Mouse (Mus musculus) stomach, embryonic 15.5 days (tissue): ENCODE data around the gene Snd1. TPM values are rescaled to one million over a fixed set of nuclear protein-coding genes. Genes with fewer than 3 reads are reported as not detected.

ENCODE experiments used
- ATAC-seq: fragments of 200-750 bp; cut with Nextera tagmentation; 2 replicates; pipeline ENCODE4 v1.8.0; 2017; ENCODE audit warnings: low read depth, moderate number of reproducible peaks, moderate TSS enrichment; ENCODE audit not compliant: insufficient read depth, low FRiP score
- H3K27ac ChIP-seq: fragments of 300-500 bp; sonication (generic); 2 replicates; pipeline ENCODE4 v1.5.1; 2015; ENCODE audit warnings: mild to moderate bottlenecking, inconsistent platforms
- H3K27me3 ChIP-seq: fragments of 300-500 bp; sonication (generic); replicated peaks from 2 replicates; pipeline ENCODE4 v1.6.1; 2015; ENCODE audit warnings: inconsistent platforms
- H3K36me3 ChIP-seq: fragments of 300-500 bp; sonication (generic); 2 replicates; pipeline ENCODE4 v1.6.1; 2015; ENCODE audit warnings: inconsistent platforms
- H3K4me1 ChIP-seq: fragments of 300-500 bp; sonication (generic); 2 replicates; pipeline ENCODE4 v1.6.1; 2015; ENCODE audit warnings: inconsistent platforms
- H3K4me2 ChIP-seq: fragments of 300-500 bp; sonication (generic); 2 replicates; pipeline ENCODE4 v1.6.1; 2015; ENCODE audit warnings: mild to moderate bottlenecking, inconsistent platforms
- H3K4me3 ChIP-seq: fragments of 300-500 bp; sonication (generic); replicated peaks from 2 replicates; pipeline ENCODE4 v1.5.1; 2015; ENCODE audit warnings: inconsistent platforms
- H3K9ac ChIP-seq: fragments of 300-500 bp; sonication (generic); 2 replicates; pipeline ENCODE4 v1.6.1; 2015; ENCODE audit warnings: inconsistent platforms
- H3K9me3 ChIP-seq: fragments of 300-500 bp; sonication (generic); 2 replicates; pipeline ENCODE4 v1.6.1; 2016; ENCODE audit warnings: inconsistent platforms
- WGBS: fragments of 180-500 bp; shearing (Covaris S2); methylation state at CpG from one replicate; pipeline ENCODE4 v1.1.7; 2015; 5-methylcytosine and 5-hydroxymethylcytosine counted together
- polyA plus RNA-seq: library from polyadenylated mRNA; unstranded; fragments of >200 nt; fragmentation: Nextera tagmentation; extraction: Ambion mirVana; gene quantifications from 2 replicates; pipeline ENCODE4 v1.2.1, GENCODE M21; 2015

Gene Snd1
- polyA plus RNA-seq, 1 experiment from 2014 or later = 128 TPM

- Histone ChIP-seq H3K36me3 (peaks cover 23% of the 10 kb centered on the region), H3K27me3 (no peaks in the 10 kb centered on the region), H3K4me3 (no peak overlapping the region), H3K4me1 (no peaks in the 10 kb centered on the region), H3K9ac (no peak overlapping the region), H3K27ac (no peak overlapping the region), H3K4me2 (no peak overlapping the region), H3K9me3 (no peaks in the 10 kb centered on the region)
- 73% methylated on average over 1 of the region's 1 CpGs for WGBS
- ATAC-seq = no peak
Measured at GRCm38 (mm10) chr6:28488204-28488851, 13.4 kb downstream of the Snd1 start.

DNA sequence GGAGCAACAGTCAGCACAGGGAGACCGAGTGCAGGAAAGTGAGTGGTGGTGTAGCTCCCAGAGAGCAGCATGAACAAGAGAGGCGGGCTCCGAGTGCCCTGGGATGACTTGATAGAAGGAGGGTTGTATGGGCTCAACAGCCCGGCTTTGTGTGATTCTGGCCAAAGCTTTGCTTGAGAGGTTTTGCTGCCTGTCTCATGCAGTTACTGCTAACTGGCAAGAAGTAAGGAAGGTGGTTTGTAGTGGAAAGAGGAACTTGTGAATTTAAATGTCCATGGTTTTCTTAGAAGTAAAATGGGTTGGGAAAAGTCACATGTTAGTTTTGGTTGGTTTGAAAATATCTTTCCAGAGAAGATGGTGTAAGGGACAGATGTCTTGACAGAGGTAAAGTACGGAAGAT is 15.7 kb downstream of the Snd1 start:
- no peak overlapping the region for H3K27ac ChIP-seq
- no peak overlapping the region for H3K4me2 ChIP-seq
- no peak for ATAC-seq
- H3K27me3 ChIP-seq = no peaks in the 10 kb centered on the region
- WGBS = 81% methylated on average over 5 of the region's 5 CpGs
- no peak overlapping the region for H3K9ac ChIP-seq
- H3K36me3 ChIP-seq = peaks cover 23% of the 10 kb centered on the region
- H3K4me3 ChIP-seq = no peak overlapping the region
- H3K9me3 ChIP-seq = no peaks in the 10 kb centered on the region
- no peaks in the 10 kb centered on the region for H3K4me1 ChIP-seq

- Histone ChIP-seq H3K27ac (no peak overlapping the region), H3K36me3 (peaks cover 23% of the 10 kb centered on the region), H3K9me3 (no peaks in the 10 kb centered on the region), H3K4me1 (no peaks in the 10 kb centered on the region), H3K4me3 (no peak overlapping the region), H3K27me3 (no peaks in the 10 kb centered on the region), H3K4me2 (no peak overlapping the region), H3K9ac (no peak overlapping the region)
- ATAC-seq = no peak
Measured at GRCm38 (mm10) chr6:28491198-28491597, 16.3 kb downstream of the Snd1 start.

DNA sequence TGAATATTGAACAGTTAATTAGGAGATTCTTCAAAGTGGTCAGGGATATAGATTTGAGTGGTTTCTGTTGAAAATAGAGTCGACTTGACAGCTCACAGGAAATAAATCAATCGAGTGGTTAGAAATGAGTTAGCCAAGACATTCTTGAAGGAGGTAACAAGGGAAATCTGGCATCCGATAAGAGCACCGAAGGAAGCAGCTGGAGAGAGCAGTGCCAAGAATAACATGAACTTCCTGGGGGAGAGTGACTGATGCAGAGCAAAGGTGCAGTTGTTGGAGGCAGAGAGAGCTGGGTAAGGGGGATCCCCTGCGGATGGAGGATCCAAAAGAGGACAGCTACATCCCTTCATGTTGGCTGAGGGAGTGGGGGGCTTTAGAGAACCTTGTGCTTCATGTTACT is 22.9 kb downstream of the Snd1 start:
- H3K9me3 ChIP-seq = no peaks in the 10 kb centered on the region
- H3K27ac ChIP-seq = no peak overlapping the region
- H3K9ac ChIP-seq = no peak overlapping the region
- WGBS = 59% methylated on average over 5 of the region's 5 CpGs
- no peaks in the 10 kb centered on the region for H3K4me1 ChIP-seq
- ATAC-seq = no peak
- H3K36me3 ChIP-seq = peaks cover 6% of the 10 kb centered on the region; the same call in 1 of the 2 replicates
- no peak overlapping the region for H3K4me3 ChIP-seq
- H3K4me2 ChIP-seq = no peak overlapping the region
- H3K27me3 ChIP-seq = no peaks in the 10 kb centered on the region

- H3K9ac ChIP-seq = no peak overlapping the region
- H3K4me2 ChIP-seq = no peak overlapping the region
- 88% methylated on average over 7 of the region's 7 CpGs for WGBS
- no peaks in the 10 kb centered on the region for H3K27me3 ChIP-seq
- no peaks in the 10 kb centered on the region for H3K9me3 ChIP-seq
- H3K4me1 ChIP-seq = no peaks in the 10 kb centered on the region
- no peak overlapping the region for H3K4me3 ChIP-seq
- H3K36me3 ChIP-seq = peaks cover 2% of the 10 kb centered on the region; the same call in 1 of the 2 replicates
- H3K27ac ChIP-seq = no peak overlapping the region
- ATAC-seq = no peak
Measured at GRCm38 (mm10) chr6:28502576-28502975, 27.6 kb downstream of the Snd1 start.

DNA sequence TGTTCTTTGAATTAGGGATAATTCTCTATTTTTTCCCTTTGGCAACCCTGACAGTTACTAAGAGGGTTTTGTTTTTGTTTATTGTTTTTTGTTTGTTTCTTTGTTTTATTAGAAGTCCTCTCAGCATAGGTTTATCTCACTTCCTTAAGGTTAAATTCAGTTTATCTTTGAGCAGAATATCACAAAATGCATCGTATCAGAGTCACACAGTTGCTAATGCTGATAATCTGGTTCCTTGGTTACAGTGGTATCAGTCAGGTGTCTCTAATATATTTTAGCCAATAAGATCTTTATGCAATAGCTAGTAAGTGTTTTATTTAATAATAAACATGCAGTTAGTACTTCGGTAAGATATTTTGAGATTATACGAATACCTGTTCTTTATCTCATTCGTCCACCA is 28.2 kb downstream of the Snd1 start:
- no peaks in the 10 kb centered on the region for H3K4me1 ChIP-seq
- H3K36me3 ChIP-seq = peaks cover 2% of the 10 kb centered on the region; the same call in 1 of the 2 replicates
- WGBS = 90% methylated on average over 4 of the region's 4 CpGs
- H3K4me3 ChIP-seq = no peak overlapping the region
- no peaks in the 10 kb centered on the region for H3K9me3 ChIP-seq
- no peak overlapping the region for H3K9ac ChIP-seq
- H3K4me2 ChIP-seq = no peak overlapping the region
- no peak for ATAC-seq
- H3K27me3 ChIP-seq = no peaks in the 10 kb centered on the region
- no peak overlapping the region for H3K27ac ChIP-seq

DNA sequence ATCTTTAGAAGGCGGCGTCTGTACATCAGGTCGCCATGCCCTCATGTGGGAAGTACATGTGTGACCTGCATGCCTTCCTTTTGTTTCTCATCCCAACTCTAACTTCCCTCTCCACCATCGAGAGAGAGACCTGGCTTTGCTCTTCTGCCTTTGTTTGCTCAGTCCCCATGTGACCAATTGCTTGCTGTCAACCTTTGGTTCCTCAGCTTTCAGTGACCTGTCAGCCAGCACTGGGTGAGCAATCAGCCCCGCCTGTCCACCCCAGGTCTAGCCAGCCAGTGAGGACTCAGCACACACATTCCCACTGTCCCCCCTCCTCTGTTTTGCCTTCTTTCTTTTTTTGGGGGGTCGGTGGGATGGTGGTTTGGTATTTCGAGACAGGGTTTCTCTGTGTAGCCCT is 29.7 kb downstream of the Snd1 start:
- H3K4me3 ChIP-seq = no peak overlapping the region
- ATAC-seq = peak; percentile 75; the same call in 1 of the 2 replicates
- peaks cover 2% of the 10 kb centered on the region; the same call in 1 of the 2 replicates for H3K36me3 ChIP-seq
- no peak overlapping the region for H3K4me2 ChIP-seq
- no peaks in the 10 kb centered on the region for H3K9me3 ChIP-seq
- H3K27me3 ChIP-seq = no peaks in the 10 kb centered on the region
- no peak overlapping the region for H3K27ac ChIP-seq
- 80% methylated on average over 7 of the region's 7 CpGs for WGBS
- H3K4me1 ChIP-seq = no peaks in the 10 kb centered on the region
- H3K9ac ChIP-seq = no peak overlapping the region

DNA sequence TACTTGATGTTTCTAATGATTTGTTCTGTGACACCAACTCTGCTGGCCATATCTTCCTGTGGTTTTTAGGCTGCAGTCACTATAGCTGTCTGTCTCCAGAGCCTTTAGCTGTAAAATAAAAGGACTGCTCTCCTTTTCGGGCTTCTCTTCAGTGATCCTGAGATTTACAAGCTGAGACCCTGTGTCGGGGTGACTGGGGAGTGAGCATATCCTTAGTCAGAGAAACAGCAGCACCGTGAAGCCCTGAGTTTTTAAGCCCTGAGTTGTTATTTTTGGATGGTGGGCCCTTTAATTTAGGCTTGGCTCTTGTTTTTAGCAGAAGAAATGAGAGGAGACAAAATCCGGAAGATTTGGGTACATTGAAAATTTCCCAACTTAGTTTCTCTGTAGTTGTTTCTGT is 32.8 kb downstream of the Snd1 start:
- Histone ChIP-seq H3K9ac (no peak overlapping the region), H3K4me2 (no peak overlapping the region), H3K27me3 (no peaks in the 10 kb centered on the region), H3K36me3 (no peaks in the 10 kb centered on the region), H3K27ac (no peak overlapping the region), H3K4me3 (no peak overlapping the region), H3K4me1 (no peaks in the 10 kb centered on the region), H3K9me3 (no peaks in the 10 kb centered on the region)
- ATAC-seq = no peak
- WGBS = 79% methylated on average over 4 of the region's 4 CpGs

- WGBS = 96% methylated on average over 3 of the region's 3 CpGs
- Histone ChIP-seq H3K27me3 (no peaks in the 10 kb centered on the region), H3K9me3 (no peaks in the 10 kb centered on the region), H3K36me3 (peaks cover 11% of the 10 kb centered on the region; the same call in 1 of the 2 replicates), H3K9ac (no peak overlapping the region), H3K27ac (no peak overlapping the region), H3K4me1 (no peaks in the 10 kb centered on the region), H3K4me3 (no peak overlapping the region), H3K4me2 (no peak overlapping the region)
- ATAC-seq = no peak
Measured at GRCm38 (mm10) chr6:28514195-28514594, 39.3 kb downstream of the Snd1 start.

DNA sequence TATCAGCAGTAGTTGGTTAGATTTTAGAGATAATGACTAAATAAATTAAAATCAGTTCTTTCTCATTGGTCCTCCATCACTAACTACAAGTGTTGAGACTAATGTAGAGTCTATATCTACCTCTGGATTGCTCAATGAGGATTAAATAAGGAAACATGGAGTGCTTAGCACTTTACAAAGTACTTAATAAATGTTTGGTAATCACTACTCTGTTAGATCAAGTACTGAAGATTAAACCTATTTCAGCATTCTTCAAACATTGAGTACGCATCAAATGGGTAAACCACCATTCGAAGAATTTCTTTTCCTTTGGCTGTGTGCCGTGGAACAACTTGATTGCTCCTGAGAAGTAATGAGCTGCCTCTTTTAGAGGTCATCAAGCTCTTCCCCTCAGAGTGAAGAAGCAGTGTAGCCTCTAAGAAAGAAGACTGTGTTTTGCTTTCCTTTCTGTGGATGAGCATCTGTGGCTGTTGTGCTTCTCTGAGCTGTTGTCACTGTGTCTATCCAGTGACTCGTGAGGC is 40.0 kb downstream of the Snd1 start:
- no peak overlapping the region for H3K4me2 ChIP-seq
- no peak overlapping the region for H3K4me3 ChIP-seq
- 88% methylated on average over 4 of the region's 4 CpGs for WGBS
- H3K9ac ChIP-seq = no peak overlapping the region
- no peaks in the 10 kb centered on the region for H3K4me1 ChIP-seq
- H3K27me3 ChIP-seq = no peaks in the 10 kb centered on the region
- H3K9me3 ChIP-seq = no peaks in the 10 kb centered on the region
- no peak overlapping the region for H3K27ac ChIP-seq
- peaks cover 13% of the 10 kb centered on the region for H3K36me3 ChIP-seq
- no peak for ATAC-seq

DNA sequence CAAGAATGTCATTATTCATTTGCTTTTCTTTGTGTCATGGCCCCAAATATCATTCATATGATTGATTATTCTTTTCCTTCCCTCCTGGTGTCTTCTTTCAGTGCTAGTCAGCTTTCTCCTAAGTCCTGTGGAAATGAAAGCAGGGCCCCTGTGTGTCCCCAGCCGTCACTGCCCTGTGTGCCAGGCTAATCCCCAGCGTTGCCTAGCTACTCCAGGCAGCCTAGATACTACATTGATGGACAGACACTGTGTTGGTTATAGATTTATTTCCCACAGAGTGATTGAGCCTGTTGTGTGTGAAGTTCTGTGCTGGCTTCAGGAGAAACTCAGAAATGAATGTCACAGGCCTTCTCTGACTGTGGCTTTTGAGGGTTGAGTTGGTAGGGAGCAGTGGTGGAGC is 41.7 kb downstream of the Snd1 start:
- Histone ChIP-seq H3K9me3 (no peaks in the 10 kb centered on the region), H3K27ac (no peak overlapping the region), H3K9ac (no peak overlapping the region), H3K4me1 (no peaks in the 10 kb centered on the region), H3K4me2 (no peak overlapping the region), H3K36me3 (peaks cover 18% of the 10 kb centered on the region), H3K27me3 (no peaks in the 10 kb centered on the region), H3K4me3 (no peak overlapping the region)
- ATAC-seq = no peak
- 57% methylated on average over 2 of the region's 2 CpGs for WGBS

GRCm38 (mm10) chr6:28517050-28517449 is 42.1 kb downstream of the Snd1 start:
- 81% methylated on average over 1 of the region's 1 CpGs for WGBS
- Histone ChIP-seq H3K9me3 (no peaks in the 10 kb centered on the region), H3K27ac (no peak overlapping the region), H3K4me2 (no peak overlapping the region), H3K9ac (no peak overlapping the region), H3K4me3 (no peak overlapping the region), H3K4me1 (no peaks in the 10 kb centered on the region), H3K27me3 (no peaks in the 10 kb centered on the region), H3K36me3 (peaks cover 18% of the 10 kb centered on the region)
- no peak for ATAC-seq

DNA sequence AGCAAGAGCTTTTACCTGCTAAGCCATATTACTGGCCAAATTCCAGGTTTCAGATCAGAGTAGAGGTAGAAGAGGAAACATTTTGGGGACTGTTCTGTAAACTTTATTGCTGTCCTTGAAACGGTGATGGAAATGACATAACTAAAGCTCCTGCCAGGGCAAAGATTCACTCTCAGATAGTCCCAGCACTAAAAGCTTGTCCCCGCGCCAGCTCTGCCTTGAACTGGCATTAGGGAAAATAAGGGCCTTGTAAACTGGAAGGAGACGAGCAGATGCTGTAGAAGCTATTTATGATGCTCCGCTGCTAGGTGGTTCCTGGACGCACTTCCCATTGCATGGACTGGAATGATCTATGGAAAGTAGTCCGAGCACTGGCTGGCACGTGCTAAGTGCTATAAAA is 44.5 kb downstream of the Snd1 start:
- H3K27ac ChIP-seq = no peak overlapping the region
- no peaks in the 10 kb centered on the region for H3K4me1 ChIP-seq
- no peaks in the 10 kb centered on the region for H3K9me3 ChIP-seq
- no peak overlapping the region for H3K9ac ChIP-seq
- peaks cover 15% of the 10 kb centered on the region; the same call in 1 of the 2 replicates for H3K36me3 ChIP-seq
- 87% methylated on average over 8 of the region's 8 CpGs for WGBS
- no peaks in the 10 kb centered on the region for H3K27me3 ChIP-seq
- no peak overlapping the region for H3K4me2 ChIP-seq
- no peak overlapping the region for H3K4me3 ChIP-seq
- no peak for ATAC-seq
